Mouse (Mus musculus) mesoderm, embryonic 11.5 days (tissue): ENCODE results near the gene Ssu2.

ENCODE experiments used
- DNase-seq: peaks from one replicate; pipeline ENCODE4 v3.0.0-alpha.2; 2012; ENCODE audit warnings: low read depth, low spot score

Ssu2 gene

DNA sequence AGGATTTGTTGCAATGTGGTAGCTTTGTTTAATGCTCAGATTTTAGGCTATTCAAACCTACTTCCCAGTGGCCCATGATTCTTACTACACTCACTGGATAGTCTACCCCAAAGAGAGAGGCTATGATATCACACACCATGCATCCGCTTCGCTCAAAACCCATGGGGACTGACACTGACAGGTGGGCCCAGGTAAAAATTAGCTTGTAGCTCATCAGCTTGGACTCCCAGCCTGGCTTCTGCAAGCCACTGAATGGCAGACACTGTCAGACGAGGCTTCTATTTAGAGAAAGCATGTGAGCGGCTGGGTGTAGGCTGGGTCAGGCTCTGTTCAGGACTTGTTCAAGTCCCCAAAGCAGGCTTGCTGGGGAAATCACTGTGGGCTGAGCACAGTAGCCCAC, 37.4 kb downstream of the Ssu2 start:
- DNase-seq, result no peak

- no peak for DNase-seq
Measured at GRCm38 (mm10) chr6:112339016-112339415, 48.8 kb downstream of the Ssu2 start.

DNA sequence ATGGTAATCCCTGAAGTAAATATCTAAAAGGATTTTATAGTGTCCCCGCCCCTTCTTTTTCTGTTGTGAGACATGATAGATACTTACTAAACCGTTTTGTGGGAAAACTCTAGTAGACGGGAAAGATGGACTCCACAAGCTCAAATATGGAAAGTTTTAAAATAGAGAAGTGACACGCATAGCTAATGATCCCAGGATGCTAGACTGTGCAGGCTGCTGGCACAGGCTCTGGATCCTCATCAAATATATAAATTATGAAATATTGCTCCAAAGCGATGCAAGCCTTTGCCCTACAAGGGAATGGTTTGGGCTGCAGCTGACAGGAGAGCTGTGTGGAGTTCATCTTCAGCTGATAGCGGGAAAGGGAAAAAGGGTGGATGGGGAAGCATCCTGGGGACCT, 50.2 kb downstream of the Ssu2 start:
- DNase-seq, result no peak

- no peak for DNase-seq
Measured at GRCm38 (mm10) chr6:112333930-112334329, 53.9 kb downstream of the Ssu2 start.

GRCm38 (mm10) chr6:112331223-112331598, 56.6 kb downstream of the Ssu2 start:
- DNase-seq, result peak; percentile 2

- no peak for DNase-seq
Measured at GRCm38 (mm10) chr6:112330520-112331222, 57.2 kb downstream of the Ssu2 start.

DNA sequence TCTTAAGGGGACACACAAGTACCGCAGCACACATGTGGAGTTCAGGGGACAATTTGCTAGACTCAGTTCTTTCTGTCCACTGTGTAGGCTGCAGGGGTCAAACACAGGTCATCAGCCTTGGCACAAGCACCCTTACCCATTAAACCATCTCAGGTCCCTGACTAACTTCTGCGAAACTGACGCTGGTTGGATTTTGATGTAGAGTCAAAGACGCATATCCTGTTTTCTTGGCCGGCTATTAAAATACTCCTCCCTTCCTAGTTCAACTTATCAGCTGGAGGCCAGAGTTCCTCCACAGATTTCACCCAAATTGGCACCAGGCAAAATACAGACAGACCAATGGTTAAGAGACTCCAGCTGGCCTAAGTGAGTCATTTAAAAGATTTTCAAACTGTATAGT, 60.0 kb downstream of the Ssu2 start:
- DNase-seq, result no peak

GRCm38 (mm10) chr6:112325213-112325612, 62.6 kb downstream of the Ssu2 start:
- no peak for DNase-seq

- no peak for DNase-seq
Measured at GRCm38 (mm10) chr6:112322916-112323315, 64.9 kb downstream of the Ssu2 start.

DNA sequence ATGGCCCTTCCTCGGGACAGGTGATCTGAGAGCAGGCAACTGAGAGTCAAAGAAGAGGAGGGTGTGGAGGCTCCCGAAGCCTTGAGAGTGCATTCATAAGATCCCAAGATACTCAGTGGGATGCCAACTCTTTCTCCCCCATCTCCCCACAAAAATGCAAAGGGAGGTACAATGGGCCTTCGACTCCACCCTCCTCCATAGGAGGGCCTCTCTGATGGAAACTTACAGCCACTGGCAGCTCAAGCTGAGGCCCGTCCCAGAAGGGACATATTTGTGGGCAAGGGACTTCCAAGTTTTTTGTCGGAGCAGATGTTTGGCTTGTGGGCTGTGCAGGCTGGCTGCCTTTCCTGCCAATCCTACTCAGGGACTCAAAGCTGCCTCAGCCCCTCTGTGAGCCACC, 67.1 kb downstream of the Ssu2 start:
- no peak for DNase-seq

- DNase-seq, result no peak
Measured at GRCm38 (mm10) chr6:112319449-112319848, 68.4 kb downstream of the Ssu2 start.

GRCm38 (mm10) chr6:112311385-112311784, 76.4 kb downstream of the Ssu2 start:
- no peak for DNase-seq

- DNase-seq, result peak; percentile 28
Measured at GRCm38 (mm10) chr6:112309330-112309938, 78.4 kb downstream of the Ssu2 start.
